Mouse (Mus musculus) embryonic fibroblast, embryonic 13.5 days (primary cell): ENCODE results near the gene Tns1. TPM values are rescaled to one million over a fixed set of nuclear protein-coding genes. Genes with fewer than 3 reads are reported as not detected.

ENCODE experiments used
- H3K27ac ChIP-seq: 2 replicates; pipeline ENCODE4 v1.5.1; 2012; ENCODE audit warnings: low read length, control low read depth, inconsistent platforms; ENCODE audit not compliant: insufficient read depth
- H3K4me1 ChIP-seq: 2 replicates; pipeline ENCODE4 v1.6.1; 2011; ENCODE audit warnings: low read length; ENCODE audit not compliant: control insufficient read depth, insufficient read depth
- H3K4me3 ChIP-seq: 2 replicates; pipeline ENCODE4 v1.5.1; 2011; ENCODE audit warnings: mild to moderate bottlenecking, control low read depth, low read length; ENCODE audit not compliant: insufficient read depth
- CTCF ChIP-seq: IDR thresholded peaks from 2 replicates; pipeline ENCODE4 v1.5.1; 2011; ENCODE audit warnings: mild to moderate bottlenecking, control low read depth, low read length, moderate library complexity, borderline replicate concordance; ENCODE audit not compliant: insufficient read depth
- POLR2A ChIP-seq: IDR thresholded peaks from 2 replicates; pipeline ENCODE4 v1.6.1; 2011; ENCODE audit warnings: low read depth, mild to moderate bottlenecking, control low read depth, low read length, moderate library complexity
- polyA plus RNA-seq: library from polyadenylated mRNA; stranded (reverse); fragments of >200 nt; gene quantifications from 2 replicates; pipeline ENCODE4 v1.2.4, GENCODE M21; 2011; ENCODE audit warnings: low read depth; ENCODE audit not compliant: missing spikeins, insufficient read length

Gene Tns1
- polyA plus RNA-seq, 1 experiment = 122 TPM

DNA sequence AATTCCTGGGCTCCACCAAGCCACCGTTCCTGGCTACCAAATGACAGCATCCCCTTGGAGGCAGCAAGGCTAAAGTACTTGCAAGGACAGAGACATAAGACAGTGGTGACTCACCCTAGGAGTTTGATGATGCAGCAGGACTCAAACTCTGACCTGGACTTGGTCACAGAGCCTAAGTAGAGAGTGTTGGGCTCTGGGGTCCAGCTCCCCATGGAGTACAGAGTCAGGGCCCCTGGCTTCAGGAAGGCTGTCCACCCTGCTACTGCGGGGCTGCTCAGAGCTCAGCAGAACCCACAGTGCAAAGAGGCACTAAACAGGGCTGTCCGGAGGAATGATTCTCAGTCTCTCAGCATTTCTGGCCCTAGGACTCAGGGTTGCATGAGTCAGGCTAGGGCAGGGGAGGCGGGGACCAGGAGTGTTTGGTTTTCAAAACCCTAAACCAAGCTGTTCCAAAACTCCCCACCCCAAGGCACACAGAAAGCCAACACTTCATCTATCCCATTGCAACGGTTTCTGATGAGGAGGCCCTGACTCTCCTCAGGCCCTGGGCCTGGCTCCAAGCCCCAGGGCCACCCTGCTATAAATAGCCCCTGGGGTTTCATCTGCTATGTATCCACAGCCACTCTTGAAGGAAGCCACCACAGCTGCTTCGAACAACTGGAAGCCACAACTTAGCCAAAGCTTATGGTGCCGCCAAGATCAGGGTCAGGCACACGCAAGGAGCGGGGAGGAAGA lies 126.0 kb downstream of the Tns1 start:
- Histone ChIP-seq H3K4me1 (peaks cover 44% of the 10 kb centered on the region), H3K4me3 (no peak overlapping the region)

DNA sequence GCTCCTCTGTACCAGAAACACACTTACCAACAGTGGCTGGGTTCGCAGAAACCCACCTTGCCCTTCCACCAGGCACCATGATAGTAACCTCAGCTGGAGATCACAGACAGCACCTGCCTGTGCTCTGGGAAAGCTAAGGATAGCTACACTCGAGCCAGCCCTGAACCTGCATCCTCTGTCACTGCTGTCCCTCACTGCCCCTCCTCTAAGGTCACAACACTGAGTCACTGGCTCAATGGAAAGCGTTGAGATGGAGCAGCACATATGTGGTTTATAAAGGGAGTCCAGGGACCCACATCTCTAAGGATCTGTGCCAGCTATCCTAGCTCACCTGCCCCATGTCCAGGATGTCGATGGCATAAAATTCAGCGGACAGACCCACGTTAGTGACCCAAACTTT lies 126.9 kb downstream of the Tns1 start:
- Histone ChIP-seq H3K4me3 (no peak overlapping the region), H3K4me1 (peaks cover 44% of the 10 kb centered on the region), H3K27ac (peak overlapping the region; percentile 77)
- TF ChIP-seq CTCF = no peak
- no peak for TF ChIP-seq POLR2A

More for the DNA sequence above, 126.0 kb downstream of the Tns1 start:
- H3K27ac ChIP-seq = peak overlapping the region; percentile 80
- TF ChIP-seq CTCF (no peak), POLR2A (no peak)

DNA sequence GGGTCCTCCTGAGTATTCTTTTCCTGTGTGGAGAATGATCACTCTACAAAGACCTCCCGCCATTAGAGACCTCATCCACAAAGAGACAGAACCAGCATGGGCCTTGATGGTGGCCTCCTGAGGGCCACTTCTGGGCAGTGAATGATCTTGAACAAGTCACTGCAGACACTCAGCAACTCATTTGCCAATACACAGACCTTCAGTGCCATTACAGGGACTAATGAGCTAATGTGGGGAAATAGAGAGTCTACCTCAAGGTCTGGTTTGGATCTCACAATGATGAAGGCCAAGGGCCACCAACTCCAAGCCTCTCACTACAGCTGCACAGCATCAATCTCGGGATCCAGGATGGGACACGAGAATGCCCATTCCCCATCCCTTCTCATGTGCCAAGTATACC lies 127.6 kb downstream of the Tns1 start:
- H3K27ac ChIP-seq = no peak overlapping the region

DNA sequence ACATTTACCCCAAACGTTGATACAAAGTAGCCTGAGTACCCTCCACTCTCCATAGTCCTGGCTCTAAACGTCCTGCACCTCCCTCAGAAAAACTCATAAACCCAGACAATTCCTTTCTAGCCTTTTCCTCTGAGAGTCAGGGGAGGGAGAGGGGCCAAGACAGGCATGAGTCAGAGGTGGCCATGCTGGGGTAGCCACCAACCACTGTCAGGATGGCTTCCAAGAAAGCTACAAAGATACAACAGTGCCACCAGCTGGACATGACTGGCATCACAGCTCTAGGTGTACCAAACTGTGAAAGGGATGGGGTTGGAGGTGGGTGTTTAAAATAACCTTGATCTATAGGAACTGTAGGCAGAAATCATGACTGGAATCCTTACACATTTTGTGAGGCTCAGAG lies 128.0 kb downstream of the Tns1 start:
- Histone ChIP-seq H3K4me3 (no peak overlapping the region), H3K27ac (peak overlapping the region; percentile 29; the same call in 1 of the 2 replicates), H3K4me1 (peaks cover 40% of the 10 kb centered on the region)
- no peak for TF ChIP-seq POLR2A
- peak; percentile 55; the same call in 1 of the 2 replicates for TF ChIP-seq CTCF

More for the DNA sequence above, 127.6 kb downstream of the Tns1 start:
- Histone ChIP-seq H3K4me3 (no peak overlapping the region), H3K4me1 (peaks cover 44% of the 10 kb centered on the region)
- TF ChIP-seq CTCF = no peak
- no peak for TF ChIP-seq POLR2A

DNA sequence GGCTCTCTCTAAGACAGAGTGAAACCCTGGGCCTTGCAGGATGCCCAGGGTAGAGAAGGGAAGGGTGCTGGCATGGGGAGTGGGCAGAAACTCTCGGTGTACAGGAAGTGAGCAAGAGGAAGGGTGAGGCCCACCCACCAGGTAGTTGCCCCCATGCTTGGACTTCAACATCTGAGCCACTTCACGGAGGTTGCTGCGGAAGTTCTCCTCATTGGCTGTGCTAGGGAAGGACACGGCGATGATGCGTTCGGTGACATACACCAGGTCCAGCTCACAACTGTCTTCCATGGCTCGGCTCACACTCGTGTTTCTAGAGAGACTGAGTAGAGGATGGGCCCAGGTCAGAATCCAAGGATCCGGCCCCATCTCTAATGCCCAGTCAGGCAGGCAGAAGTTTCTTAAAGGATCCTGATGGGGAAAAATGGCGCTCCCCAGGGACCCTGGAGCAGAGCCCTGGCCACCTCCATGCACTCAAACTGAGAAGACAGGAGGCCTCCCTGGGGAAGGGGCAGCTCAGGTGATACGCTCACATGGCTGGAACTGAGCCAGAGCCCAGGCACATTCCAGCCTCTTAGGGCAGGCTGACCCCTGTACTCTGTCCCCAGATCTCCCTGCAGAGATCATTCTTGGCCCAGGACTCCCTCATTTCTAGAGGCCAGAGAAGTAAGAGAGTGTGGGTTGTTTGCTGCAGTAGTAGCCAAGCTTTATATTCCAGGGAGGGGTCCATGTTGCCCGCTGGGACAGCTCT lies 129.0 kb downstream of the Tns1 start:
- TF ChIP-seq POLR2A = no peak
- no peak for TF ChIP-seq CTCF
- Histone ChIP-seq H3K27ac (0 out of 2 replicates have a peak overlapping the region, but pooled peaks have one; percentile 29), H3K4me1 (peaks cover 35% of the 10 kb centered on the region), H3K4me3 (no peak overlapping the region)

DNA sequence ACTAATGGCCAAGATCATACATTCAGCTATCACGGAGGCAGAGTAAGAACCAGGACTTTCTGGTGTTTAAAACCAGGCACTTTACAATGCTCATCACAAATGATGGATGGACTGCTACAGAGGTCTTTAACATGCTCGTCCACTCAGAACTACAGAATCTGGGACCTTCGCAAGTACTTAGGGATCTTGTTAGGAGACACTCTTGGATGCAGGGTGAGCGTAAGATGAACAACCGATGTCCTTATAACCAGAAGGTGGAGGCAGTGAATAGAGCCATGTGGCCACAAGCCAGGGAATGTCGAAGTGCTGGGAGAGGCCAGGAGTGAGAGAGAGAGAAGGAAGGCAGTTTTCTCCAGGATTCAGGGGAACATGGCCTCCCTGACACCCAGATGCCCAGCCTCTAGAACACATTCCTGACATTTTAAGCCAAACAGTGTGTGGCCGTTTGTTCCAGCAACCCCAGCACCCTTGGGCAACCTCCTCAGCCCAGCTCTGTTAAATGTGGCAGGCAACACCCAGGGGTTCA lies 130.3 kb downstream of the Tns1 start:
- peak overlapping the region; percentile 28; the same call in 1 of the 2 replicates for H3K27ac ChIP-seq

DNA sequence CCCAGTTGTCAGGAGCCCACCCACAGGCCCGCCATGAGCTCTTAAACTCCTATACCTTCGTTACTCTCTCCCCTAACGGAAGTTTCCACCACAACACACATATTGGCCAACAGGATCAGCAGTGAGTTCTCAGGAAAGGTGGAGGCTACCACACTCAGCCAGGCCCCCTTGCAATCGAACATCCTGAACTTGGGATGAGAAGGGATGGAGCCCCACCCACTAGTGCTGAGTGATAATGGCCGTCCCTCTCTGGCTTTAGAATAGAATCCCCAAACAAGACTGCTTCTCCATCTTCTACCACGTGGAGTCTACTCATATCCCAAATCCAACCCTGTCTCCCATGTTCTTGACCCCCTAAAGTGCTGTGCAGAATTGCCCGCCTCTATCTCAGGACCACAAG lies 131.0 kb downstream of the Tns1 start:
- no peak for TF ChIP-seq POLR2A
- no peak for TF ChIP-seq CTCF
- H3K27ac ChIP-seq = no peak overlapping the region
- peaks cover 21% of the 10 kb centered on the region for H3K4me1 ChIP-seq
- no peak overlapping the region for H3K4me3 ChIP-seq

More for the DNA sequence above, 130.3 kb downstream of the Tns1 start:
- peaks cover 25% of the 10 kb centered on the region for H3K4me1 ChIP-seq
- TF ChIP-seq POLR2A (no peak), CTCF (no peak)
- no peak overlapping the region for H3K4me3 ChIP-seq

DNA sequence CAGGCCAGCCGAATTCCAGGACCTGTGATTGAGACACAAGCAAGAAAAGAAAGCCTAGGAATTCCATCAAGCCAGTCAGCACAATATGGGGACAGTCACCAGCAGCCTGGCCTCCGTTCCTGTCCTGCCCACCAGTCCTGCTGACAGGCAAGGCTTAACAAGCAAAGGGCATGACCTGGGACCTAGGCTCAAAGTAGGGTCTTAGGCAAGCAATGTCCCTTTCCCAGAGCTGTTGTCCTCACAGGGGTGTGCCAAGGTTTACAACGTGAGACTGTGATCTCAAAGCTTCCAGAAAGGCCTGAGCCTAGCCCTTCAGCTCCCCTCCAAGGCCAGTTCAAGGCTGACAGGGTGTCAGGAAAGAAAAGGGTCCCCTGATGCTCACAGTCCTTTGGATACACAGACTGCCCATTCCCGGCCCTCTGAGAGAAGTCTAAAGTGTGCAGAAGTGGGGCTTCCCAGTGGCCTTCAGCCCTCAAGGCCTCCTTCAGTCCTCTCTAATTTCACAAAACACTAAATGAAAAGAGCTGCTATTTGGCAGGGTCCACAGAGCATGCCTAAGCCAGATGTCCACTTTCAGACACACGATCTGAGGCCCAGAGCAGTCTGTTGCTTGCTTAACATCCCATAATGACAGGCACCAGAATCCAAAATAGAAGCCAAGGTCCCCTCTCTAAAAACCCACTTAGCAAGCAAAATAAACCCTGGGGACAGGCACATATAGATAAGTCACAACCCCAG lies 131.9 kb downstream of the Tns1 start:
- no peak overlapping the region for H3K27ac ChIP-seq
- no peak overlapping the region for H3K4me3 ChIP-seq
- no peak for TF ChIP-seq POLR2A
- TF ChIP-seq CTCF = no peak
- H3K4me1 ChIP-seq = peaks cover 17% of the 10 kb centered on the region

DNA sequence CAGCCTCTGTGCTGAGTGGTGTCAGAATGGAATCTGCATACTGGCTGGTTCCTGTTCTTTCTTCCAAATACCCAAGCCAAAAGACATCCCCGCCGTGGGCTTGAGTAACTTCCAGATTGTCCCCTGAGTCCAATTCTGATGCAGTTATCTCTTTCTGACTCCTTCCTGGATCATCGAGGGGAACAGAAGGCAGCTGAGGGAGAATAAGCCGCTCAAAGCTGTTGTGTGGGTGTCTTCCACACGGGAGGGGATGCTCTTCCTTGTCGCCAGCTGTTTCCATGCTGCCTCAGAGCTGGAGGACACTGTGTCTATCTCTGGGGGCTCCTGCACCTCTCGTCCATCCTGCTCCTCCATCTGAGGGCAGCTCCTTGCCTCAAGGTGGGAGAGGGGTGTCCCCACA lies 133.0 kb downstream of the Tns1 start:
- TF ChIP-seq POLR2A (no peak), CTCF (no peak)
- H3K27ac ChIP-seq = no peak overlapping the region

DNA sequence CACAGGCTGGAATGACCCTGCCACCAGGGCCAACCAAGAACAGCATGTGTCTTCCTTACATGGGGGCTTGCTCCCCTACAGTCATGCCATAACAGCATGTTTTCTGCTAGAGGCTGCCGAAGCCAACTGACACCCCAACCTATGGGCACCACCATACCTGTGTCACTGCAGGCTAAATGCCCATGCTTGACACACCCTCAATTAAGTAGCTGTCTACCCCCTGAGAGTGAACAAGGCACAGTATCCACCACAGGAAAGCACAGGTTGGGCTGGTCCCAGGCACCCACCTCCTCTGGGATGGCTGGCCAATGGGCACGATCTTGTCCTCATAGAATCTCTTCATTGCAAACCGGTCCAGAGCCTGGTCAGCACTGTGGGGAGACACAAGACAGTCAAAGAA lies 134.2 kb downstream of the Tns1 start:
- TF ChIP-seq POLR2A = no peak
- no peak for TF ChIP-seq CTCF
- Histone ChIP-seq H3K27ac (no peak overlapping the region), H3K4me3 (no peak overlapping the region), H3K4me1 (0 out of 2 replicates have a peak, but pooled peaks cover 5% of the 10 kb centered on the region)

More for the DNA sequence above, 133.0 kb downstream of the Tns1 start:
- H3K4me3 ChIP-seq = no peak overlapping the region
- H3K4me1 ChIP-seq = peaks cover 12% of the 10 kb centered on the region
